Mouse (Mus musculus) ES-Bruce4 (cell line): Measurements from ENCODE around the gene Eif3c. TPM values are rescaled to one million over a fixed set of nuclear protein-coding genes. Genes with fewer than 3 reads are reported as not detected.

ENCODE experiments used
- H3K27ac ChIP-seq: 2 replicates; pipeline ENCODE4 v1.5.1; 2012; ENCODE audit warnings: low read length, inconsistent platforms; ENCODE audit not compliant: insufficient read depth
- H3K27me3 ChIP-seq: 2 replicates; pipeline ENCODE4 v1.6.1; 2012; ENCODE audit warnings: mild to moderate bottlenecking, low read length, inconsistent platforms; ENCODE audit not compliant: control insufficient read depth, poor library complexity, insufficient read depth, severe bottlenecking
- H3K36me3 ChIP-seq: 2 replicates; pipeline ENCODE4 v1.6.1; 2012; ENCODE audit warnings: inconsistent platforms, mild to moderate bottlenecking, low read length, moderate library complexity; ENCODE audit not compliant: control insufficient read depth, poor library complexity, insufficient read depth, severe bottlenecking
- H3K4me1 ChIP-seq: one replicate; pipeline ENCODE4 v1.8.1; 2011; ENCODE audit warnings: low read length; ENCODE audit not compliant: control insufficient read depth, insufficient read depth
- H3K4me3 ChIP-seq: 2 replicates; pipeline ENCODE4 v1.5.1; 2011; ENCODE audit warnings: low read depth, mild to moderate bottlenecking, low read length
- H3K9ac ChIP-seq: 2 replicates; pipeline ENCODE4 v1.6.1; 2012; ENCODE audit warnings: low read depth, mild to moderate bottlenecking, inconsistent platforms; ENCODE audit not compliant: poor library complexity, severe bottlenecking
- H3K9me3 ChIP-seq: replicated peaks from 2 replicates; pipeline ENCODE4 v1.6.1; 2012; ENCODE audit warnings: mild to moderate bottlenecking, low read length, inconsistent platforms; ENCODE audit not compliant: control insufficient read depth, poor library complexity, insufficient read depth, severe bottlenecking
- CTCF ChIP-seq: IDR thresholded peaks from one replicate; pipeline ENCODE4 v1.8.1; 2011; ENCODE audit warnings: low read depth, low read length
- EP300 ChIP-seq: IDR thresholded peaks from 2 replicates; pipeline ENCODE4 v1.6.1; 2011; ENCODE audit warnings: low read depth, low read length; ENCODE audit not compliant: insufficient read depth
- POLR2A ChIP-seq: IDR thresholded peaks from one replicate; pipeline ENCODE4 v1.8.1; 2011; ENCODE audit warnings: low read length; ENCODE audit not compliant: insufficient read depth
- polyA plus RNA-seq: library from polyadenylated mRNA; stranded (reverse); fragments of >200 nt; gene quantifications from 2 replicates; pipeline ENCODE4 v1.2.4, GENCODE M21; 2011; ENCODE audit warnings: low read depth; ENCODE audit not compliant: missing spikeins, insufficient read depth, insufficient read length

Gene Eif3c
- polyA plus RNA-seq, 1 experiment, result 348 TPM

GRCm38 (mm10) chr7:126586839-126587238 is 20.6 kb upstream of the Eif3c start:
- Histone ChIP-seq H3K4me3 (no peak overlapping the region), H3K36me3 (no peaks in the 10 kb centered on the region), H3K9ac (no peak overlapping the region), H3K27ac (no peak overlapping the region), H3K9me3 (no peaks in the 10 kb centered on the region), H3K27me3 (no peaks in the 10 kb centered on the region), H3K4me1 (peaks cover 1% of the 10 kb centered on the region)
- no peak for TF ChIP-seq CTCF
- TF ChIP-seq EP300, result no peak
- TF ChIP-seq POLR2A, result no peak

- Histone ChIP-seq H3K27me3 (no peaks in the 10 kb centered on the region), H3K4me1 (peaks cover 1% of the 10 kb centered on the region), H3K36me3 (no peaks in the 10 kb centered on the region), H3K9ac (peak within 1 kb of the TSS; percentile 87; the same call in 1 of the 2 replicates), H3K9me3 (no peaks in the 10 kb centered on the region), H3K4me3 (no peak within 1 kb of the TSS), H3K27ac (no peak within 1 kb of the TSS)
- no peak for TF ChIP-seq EP300
- no peak for TF ChIP-seq CTCF
- TF ChIP-seq POLR2A, result no peak
Observed at GRCm38 (mm10) chr7:126585717-126586116, 19.5 kb upstream of the Eif3c start, which contains the start of gene Cln3. Gene Cln3 (minus strand): TSS chr7:126585817.

- no peak for TF ChIP-seq POLR2A
- TF ChIP-seq EP300, result no peak
- TF ChIP-seq CTCF, result no peak
- Histone ChIP-seq H3K9ac (peak within 1 kb of the TSS; percentile 87), H3K4me3 (peak within 1 kb of the TSS; percentile 87), H3K27ac (peak within 1 kb of the TSS; percentile 71), H3K27me3 (no peaks in the 10 kb centered on the region), H3K4me1 (peaks cover 1% of the 10 kb centered on the region), H3K9me3 (no peaks in the 10 kb centered on the region), H3K36me3 (no peaks in the 10 kb centered on the region; the same call in 1 of the 2 replicates)
Observed at GRCm38 (mm10) chr7:126584506-126584977, 18.3 kb upstream of the Eif3c start, which contains the start of gene Apobr. Gene Apobr (plus strand): TSS chr7:126584942.

- Histone ChIP-seq H3K36me3 (no peaks in the 10 kb centered on the region; the same call in 1 of the 2 replicates), H3K27me3 (no peaks in the 10 kb centered on the region), H3K9ac (peak overlapping the region; percentile 87), H3K4me3 (peak overlapping the region; percentile 87), H3K4me1 (peaks cover 1% of the 10 kb centered on the region), H3K27ac (peak overlapping the region; percentile 71), H3K9me3 (no peaks in the 10 kb centered on the region)
- TF ChIP-seq EP300 (no peak), POLR2A (no peak)
Observed at GRCm38 (mm10) chr7:126583761-126584160, 17.6 kb upstream of the Eif3c start.

- H3K4me1 ChIP-seq, result peaks cover 1% of the 10 kb centered on the region
- H3K36me3 ChIP-seq, result peaks cover 3% of the 10 kb centered on the region; the same call in 1 of the 2 replicates
- no peaks in the 10 kb centered on the region for H3K9me3 ChIP-seq
- peak overlapping the region; percentile 71 for H3K27ac ChIP-seq
- H3K9ac ChIP-seq, result peak overlapping the region; percentile 87
- H3K4me3 ChIP-seq, result peak overlapping the region; percentile 87
- TF ChIP-seq EP300 (no peak), CTCF (no peak), POLR2A (no peak)
- H3K27me3 ChIP-seq, result no peaks in the 10 kb centered on the region
Observed at GRCm38 (mm10) chr7:126583251-126583709, 17.1 kb upstream of the Eif3c start.

- H3K9me3 ChIP-seq, result no peaks in the 10 kb centered on the region
- TF ChIP-seq CTCF, result no peak
- TF ChIP-seq POLR2A, result no peak
- no peak for TF ChIP-seq EP300
- peak overlapping the region; percentile 87 for H3K4me3 ChIP-seq
- peak overlapping the region; percentile 87 for H3K9ac ChIP-seq
- H3K27ac ChIP-seq, result no peak overlapping the region
- peaks cover 1% of the 10 kb centered on the region for H3K4me1 ChIP-seq
- H3K27me3 ChIP-seq, result no peaks in the 10 kb centered on the region
- peaks cover 6% of the 10 kb centered on the region; the same call in 1 of the 2 replicates for H3K36me3 ChIP-seq
Observed at GRCm38 (mm10) chr7:126582759-126583158, 16.5 kb upstream of the Eif3c start.
